Mouse (Mus musculus) thymus, postnatal 25 days (tissue): ENCODE measurements around the gene Fgd2.

Source experiments
- DNase-seq: peaks from one replicate; pipeline ENCODE4 v3.0.0; 2022

The Fgd2 gene

DNA sequence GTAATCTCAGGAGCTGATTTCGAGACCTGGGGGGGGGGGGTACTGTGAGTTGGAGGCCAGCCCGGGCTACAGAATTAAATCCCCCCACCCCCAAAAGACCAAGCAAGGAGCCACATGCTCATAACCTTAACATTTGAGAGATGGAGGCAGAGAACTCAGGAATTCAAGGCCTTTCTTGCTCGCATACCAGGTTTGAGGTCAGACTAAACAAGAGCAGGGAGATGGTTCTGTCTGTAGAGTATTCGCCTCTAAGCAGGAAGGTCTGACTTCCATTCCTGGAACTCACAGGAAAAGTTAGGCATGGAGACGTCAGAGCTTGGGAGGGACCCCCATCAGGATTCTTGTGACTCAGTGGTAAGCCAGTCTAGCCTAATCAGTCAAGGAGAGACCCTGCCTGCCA, 39.3 kb downstream of the Fgd2 start:
- DNase-seq: no peak

GRCm38 (mm10) chr17:29401741-29402268, 41.1 kb downstream of the Fgd2 start:
- no peak for DNase-seq

- DNase-seq: no peak
Observed at GRCm38 (mm10) chr17:29403179-29403578, 42.5 kb downstream of the Fgd2 start.

DNA sequence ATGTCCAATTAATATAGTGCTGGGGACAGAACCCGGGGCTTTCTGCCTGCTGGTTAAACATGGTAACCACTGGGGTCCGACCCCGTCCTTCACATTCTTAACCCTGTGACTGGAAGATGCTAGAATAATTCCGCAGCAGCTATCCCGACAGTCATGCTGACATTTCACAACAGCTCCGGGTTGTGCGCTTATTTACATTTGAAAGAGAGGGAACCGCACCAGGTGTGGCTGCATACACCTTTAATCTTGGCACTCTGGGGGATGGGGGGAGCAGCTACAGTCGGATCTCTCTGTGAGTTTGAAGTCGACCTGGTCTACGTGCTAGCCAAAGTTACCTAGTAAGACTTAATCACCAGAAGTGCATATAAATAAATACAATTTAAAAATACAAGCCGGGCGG, 44.8 kb downstream of the Fgd2 start:
- DNase-seq: no peak

- no peak for DNase-seq
Observed at GRCm38 (mm10) chr17:29406077-29406476, 45.4 kb downstream of the Fgd2 start.

DNA sequence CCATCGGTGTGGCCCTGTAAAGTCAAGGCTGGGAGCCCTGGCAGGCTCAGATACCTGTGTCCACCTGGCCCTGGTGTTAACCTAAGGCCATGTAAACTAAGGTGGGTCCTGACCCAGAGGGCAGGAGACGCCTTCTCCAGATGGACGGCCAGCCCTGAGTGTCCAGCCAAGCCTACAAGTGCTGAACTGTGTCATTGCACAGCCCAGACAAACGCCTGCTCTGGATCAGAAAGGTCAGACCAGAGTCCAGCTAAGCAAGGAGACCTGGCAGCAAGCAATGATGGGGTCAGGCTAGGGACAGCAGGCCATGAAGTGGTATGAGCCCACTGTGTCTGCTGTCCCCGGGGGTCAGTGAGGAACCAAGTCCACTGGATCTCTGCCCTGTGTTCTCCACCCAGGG, 46.7 kb downstream of the Fgd2 start:
- no peak for DNase-seq

DNA sequence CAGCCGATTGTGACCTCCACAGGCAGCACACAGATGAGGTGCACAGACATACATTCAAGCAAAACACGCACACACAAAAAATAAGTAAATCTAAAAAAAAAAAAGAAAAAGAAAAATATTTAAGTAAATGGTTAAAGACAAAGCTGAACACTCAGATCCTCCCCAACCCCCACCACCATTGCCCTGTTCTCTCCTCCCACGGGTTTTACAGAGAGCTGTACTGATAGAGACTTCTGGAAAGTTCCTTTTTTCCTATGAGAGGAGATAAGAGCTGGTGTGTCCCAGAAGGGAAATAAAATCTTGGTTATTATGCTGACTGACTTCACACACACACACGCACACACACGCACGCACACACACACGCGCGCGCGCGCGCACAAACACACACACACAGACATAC, 47.6 kb downstream of the Fgd2 start:
- no peak for DNase-seq

GRCm38 (mm10) chr17:29409800-29410343, 49.2 kb downstream of the Fgd2 start:
- DNase-seq: no peak

DNA sequence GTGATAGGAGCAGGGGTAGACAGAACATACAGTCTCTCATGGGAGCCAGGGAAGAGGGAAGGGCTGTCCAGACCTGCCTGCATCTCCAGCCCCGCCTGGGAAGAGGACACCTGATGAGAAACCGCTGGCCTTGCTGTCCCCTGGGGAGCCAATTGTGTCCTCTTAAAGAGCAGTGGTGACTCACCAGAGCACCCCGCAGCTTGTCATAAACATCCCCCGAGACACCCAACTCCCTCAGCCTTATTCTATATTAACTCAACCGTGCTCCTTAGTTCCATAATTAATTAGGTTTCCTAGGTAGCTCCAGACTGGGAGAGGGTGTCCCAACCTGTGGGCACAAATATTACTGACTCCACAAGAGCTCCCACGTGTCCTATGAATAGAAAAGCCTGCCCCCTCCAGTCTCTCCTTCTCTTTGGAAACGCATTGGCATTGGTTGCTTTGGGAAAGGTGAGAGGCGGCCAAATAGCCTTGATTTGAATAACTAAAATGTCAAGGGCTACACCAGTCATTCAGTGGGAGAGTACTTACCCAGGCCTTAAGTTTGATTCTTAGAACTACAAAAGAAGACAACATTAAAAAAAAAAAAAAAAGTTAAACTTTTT, 51.2 kb downstream of the Fgd2 start:
- DNase-seq: no peak

DNA sequence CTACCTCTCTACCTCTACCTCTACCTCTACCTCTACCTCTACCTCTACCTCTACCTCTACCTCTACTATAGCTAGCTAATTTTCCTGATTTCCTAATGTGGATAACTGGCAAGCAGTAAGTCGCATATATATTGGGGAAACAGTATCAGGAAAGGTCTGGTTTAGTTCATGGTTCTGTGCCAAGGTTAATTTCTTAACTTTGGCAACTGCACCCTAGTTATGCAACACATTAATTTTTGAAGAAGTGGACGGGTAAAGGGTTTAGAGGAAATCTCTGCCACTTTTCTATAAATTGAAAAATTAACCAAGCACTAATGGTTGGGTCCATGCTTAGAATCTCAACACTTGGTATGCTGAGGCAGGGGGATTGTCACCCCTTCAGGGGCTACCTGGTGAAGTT, 53.9 kb downstream of the Fgd2 start:
- DNase-seq: no peak

DNA sequence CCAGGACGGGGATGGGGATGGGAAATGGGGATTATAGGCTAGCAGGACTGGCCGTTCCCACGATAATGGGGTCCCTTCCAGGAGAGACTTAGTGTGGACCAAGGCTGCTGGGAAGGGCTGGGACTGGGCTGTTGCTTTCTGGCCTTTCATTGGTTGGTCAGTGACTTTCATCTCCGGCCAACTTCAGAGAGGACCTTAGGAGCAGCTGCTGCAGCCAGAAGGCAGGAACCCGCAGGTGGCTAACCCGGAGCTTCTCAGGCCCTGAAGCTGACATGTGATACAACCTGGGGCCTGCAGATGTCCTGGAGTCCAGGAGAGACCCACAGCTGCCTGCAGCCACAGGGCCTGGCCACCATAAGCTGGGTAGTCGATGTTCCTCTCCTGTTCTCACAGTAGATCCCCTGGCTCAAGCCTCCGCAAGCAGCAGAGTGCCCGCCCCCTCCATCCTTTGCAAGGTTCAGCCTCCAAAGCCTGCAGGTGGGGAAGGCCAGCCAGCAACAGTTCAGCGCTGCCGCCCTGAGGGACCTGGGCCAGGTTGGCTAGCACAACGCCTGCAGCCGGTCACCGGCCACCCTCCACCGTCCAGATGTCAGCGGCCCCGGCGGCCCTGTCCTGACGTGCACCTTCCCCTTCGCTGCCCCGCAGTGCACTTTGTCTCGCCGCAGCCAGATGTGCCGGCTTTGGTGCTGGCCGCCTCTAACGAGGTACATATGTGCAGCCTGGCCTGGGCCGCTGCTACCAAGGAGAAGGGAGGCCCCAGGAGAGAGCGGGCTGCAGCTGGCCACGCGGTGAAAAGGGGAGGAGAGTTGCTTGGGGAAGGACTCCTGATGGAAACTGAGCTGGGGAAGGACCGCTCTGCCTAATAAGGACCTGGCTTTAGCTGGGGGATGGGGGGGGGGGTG, 55.3 kb downstream of the Fgd2 start:
- no peak for DNase-seq

DNA sequence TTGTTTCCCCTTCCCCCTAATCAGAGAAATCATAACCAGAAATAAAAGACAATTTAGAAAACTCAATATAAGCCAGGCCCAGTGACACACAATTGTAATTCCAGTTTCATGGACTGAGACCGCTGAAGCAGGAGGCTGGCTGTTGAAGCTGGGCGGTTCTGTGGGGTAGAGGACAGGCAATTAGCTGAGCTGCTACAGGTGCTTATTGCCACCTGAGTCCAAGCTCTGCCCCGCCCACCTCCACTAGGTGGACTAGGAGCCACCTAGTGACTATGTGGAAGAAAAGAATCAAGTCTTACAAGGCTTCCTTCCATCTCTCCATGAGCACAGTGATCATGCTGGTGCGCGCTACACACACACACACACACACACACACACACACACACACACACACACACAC, 56.0 kb downstream of the Fgd2 start:
- no peak for DNase-seq

DNA sequence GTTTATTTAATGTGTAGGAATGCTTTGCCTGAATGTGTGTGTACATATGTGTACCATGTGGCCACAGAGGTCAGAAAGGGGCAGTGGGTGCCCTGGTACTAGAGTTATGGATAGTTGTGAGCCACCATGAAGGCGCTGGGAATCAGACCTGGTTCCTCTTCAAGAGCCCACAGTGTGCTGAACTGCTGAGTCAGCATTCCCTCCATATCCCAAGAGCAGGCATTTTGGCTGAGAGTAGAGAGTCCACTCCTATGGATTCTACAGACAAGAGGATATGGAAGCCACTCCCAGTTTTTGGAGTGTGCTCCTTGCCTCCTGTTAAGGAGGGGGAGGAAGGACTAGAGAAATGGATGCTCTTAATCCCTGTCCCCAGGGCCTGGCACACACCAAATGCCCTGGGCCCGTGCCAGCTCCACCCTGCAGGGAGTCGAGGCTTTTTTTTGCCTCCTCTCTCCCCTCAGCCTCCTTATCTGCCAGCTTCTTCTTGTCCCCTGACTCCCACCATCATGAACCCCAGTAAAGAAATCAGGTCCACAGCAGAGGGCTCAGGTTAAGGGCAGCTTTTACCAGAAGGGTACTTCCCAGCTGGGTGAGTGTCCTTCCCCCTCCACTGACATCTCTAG, 58.2 kb downstream of the Fgd2 start:
- DNase-seq: no peak

GRCm38 (mm10) chr17:29419976-29420739, 59.4 kb downstream of the Fgd2 start:
- no peak for DNase-seq

- no peak for DNase-seq
Observed at GRCm38 (mm10) chr17:29421319-29421718, 60.6 kb downstream of the Fgd2 start.

DNA sequence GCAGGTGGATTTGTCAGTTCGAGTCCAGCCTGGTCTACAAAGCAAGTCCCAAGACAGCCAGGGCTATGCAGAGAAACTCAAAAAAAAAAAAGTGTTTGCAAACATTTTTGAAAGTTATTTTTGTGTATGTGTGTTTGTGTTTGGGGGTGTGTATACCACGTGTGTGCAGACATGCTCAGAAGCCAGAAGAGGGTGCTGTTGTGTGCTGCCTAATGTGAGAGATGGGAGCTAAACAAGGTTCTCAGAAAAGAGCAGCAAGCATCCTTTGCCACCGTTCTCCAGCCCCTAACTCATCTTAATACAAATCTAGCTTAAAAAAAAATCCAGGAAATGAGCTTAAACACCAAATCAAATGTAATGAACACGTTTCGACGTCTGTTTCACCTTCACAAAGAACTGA, 61.6 kb downstream of the Fgd2 start:
- DNase-seq: no peak

DNA sequence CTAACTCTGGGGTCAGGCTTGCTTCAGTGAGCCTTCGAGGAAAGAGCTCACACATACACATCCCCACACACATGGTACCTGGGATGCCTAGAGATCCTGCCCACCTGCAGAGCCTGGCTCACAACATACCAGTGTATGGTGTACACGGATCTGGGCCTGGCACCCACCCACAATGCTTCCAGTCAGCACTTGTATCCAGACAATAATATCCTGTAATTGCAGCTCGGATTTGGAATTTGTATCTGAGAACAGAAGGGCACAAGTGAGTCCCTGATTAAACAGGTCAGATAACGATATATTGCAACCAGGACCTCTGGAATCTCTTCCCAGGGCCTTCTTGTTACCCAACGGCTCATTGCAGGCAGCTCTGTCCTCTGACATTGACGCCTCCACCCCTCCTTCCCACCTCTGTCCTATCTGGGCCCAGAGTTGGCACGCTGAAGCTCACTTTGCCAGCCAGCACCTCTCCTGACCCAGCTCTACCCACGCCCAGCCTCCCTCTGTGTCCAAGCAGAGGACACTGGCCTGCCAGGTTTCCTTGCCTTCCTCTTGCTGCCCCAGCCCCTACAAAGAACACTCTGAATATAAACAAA, 62.3 kb downstream of the Fgd2 start:
- DNase-seq: no peak

GRCm38 (mm10) chr17:29423991-29424390, 63.3 kb downstream of the Fgd2 start:
- DNase-seq: no peak

DNA sequence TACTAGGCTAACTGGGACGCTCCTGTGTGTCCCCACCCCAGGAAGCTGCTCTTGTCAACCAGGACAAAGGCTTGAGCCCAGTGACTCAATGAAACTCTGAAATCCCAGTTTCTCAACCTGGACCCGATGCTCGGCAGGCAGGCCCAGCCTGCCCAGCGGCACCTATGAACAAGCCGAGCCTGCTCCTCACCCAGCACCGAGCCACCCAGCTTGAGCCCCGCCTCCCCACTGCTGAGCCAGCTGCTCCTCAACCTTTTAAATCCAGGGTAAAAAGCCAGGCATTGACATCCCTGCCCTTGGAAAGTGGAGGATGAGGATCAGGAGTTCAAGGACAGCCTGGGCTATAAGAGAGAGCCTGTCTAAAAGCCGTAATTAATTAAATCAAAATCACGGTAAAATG, 64.6 kb downstream of the Fgd2 start:
- DNase-seq: no peak

DNA sequence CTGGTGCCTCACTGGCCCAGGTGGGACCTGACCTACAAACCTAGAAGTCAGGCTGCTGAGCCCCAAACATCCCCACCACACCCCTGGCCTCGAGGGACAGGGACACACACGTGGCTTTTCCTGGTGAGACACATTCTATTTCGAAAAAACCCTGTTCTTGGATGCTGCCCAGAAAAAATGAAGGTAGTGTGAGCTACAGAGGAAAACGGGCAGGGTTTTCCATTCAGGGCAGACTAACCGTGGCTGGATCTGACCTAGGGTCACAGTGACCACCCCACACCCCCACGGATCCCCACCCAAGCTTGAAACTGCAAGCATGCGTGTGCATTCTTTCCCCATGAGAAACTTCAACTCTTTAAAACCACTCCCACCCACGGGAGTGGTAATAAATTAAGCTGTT, 67.5 kb downstream of the Fgd2 start:
- DNase-seq: no peak

DNA sequence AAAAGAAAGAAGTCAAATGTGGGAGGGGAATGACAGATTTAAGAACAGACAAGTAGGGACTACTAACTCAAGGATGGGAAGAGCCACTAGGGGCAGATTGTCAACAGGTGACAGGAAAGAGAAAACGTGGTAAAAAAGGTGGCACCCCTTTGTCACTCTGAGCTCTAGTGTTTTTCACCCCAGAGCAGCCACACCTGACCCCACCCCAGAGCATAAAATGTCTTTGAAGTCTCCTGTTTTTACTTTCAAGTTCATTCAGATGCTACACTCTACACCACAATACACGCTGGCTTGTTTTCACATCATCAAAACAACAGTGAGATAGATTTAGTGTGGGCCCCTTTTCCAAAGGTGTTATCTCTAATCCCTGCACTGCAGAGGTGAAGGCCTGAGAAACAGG, 68.1 kb downstream of the Fgd2 start:
- DNase-seq: peak; percentile 18
